Mouse (Mus musculus) forebrain, embryonic 14.5 days (tissue): ENCODE measurements around the gene Pip4k2a. TPM values are rescaled to one million over a fixed set of nuclear protein-coding genes. Genes with fewer than 3 reads are reported as not detected.

ENCODE experiments used
- polyA plus RNA-seq: library from polyadenylated mRNA; unstranded; fragments of >200 nt; fragmentation: Nextera tagmentation; extraction: Ambion mirVana; gene quantifications from 2 replicates; pipeline ENCODE4 v1.2.1, GENCODE M21; 2014

Pip4k2a gene
- polyA plus RNA-seq, 1 experiment from 2014 or later, result 11.0 TPM

Other genes with a start within 250 kb of the Pip4k2a start
- 0.30 and 0.58 TPM in 2 replicates for gene 4930426L09Rik, start 217 bp upstream of the Pip4k2a start, polyA plus RNA-seq
- gene Armc3, start 201.2 kb upstream of the Pip4k2a start, polyA plus RNA-seq, result 1.4 and 1.5 TPM in 2 replicates